Mouse (Mus musculus): ENCODE results near the gene Ensa. TPM values are rescaled to one million over a fixed set of nuclear protein-coding genes. Genes with fewer than 3 reads are reported as not detected.
"Not testable (repeated sequence)": the region's sequence is repeated elsewhere in the genome, so short reads cannot be mapped to it uniquely, and the experiment has no call there.

The Ensa gene
- polyA plus RNA-seq, 1 experiment, result 51.4 TPM

- Histone ChIP-seq H3K27ac (replicated peaks; ENCODE audit: low read depth, low read length) (peak overlapping the region; percentile 85), H3K4me3 (ENCODE audit: insufficient read depth, low read depth, low read length) (no peak overlapping the region), H3K4me1 (ENCODE audit: control insufficient read depth, insufficient read depth, insufficient read length, low read length) (peaks cover 33% of the 10 kb centered on the region)
Observed at GRCm38 (mm10) chr3:95653473-95654034, 28.8 kb downstream of the Ensa start.

GRCm38 (mm10) chr3:95654371-95654770, 29.6 kb downstream of the Ensa start:
- Histone ChIP-seq H3K27ac (replicated peaks; ENCODE audit: low read depth, low read length) (peak overlapping the region; percentile 85), H3K4me1 (ENCODE audit: control insufficient read depth, insufficient read depth, insufficient read length, low read length) (peaks cover 33% of the 10 kb centered on the region)
- H3K4me3 ChIP-seq (ENCODE audit: insufficient read depth, low read depth, low read length), result not testable (repeated sequence)

- peak overlapping the region; percentile 85 for H3K27ac ChIP-seq (replicated peaks; ENCODE audit: low read depth, low read length)
- H3K4me3 ChIP-seq (ENCODE audit: insufficient read depth, low read depth, low read length), result no peak overlapping the region
- H3K4me1 ChIP-seq (ENCODE audit: control insufficient read depth, insufficient read depth, insufficient read length, low read length), result peaks cover 29% of the 10 kb centered on the region
Observed at GRCm38 (mm10) chr3:95655437-95655836, 30.6 kb downstream of the Ensa start.

- H3K27ac ChIP-seq (replicated peaks; ENCODE audit: low read depth, low read length), result peak overlapping the region; percentile 90; the same call in 1 of the 2 replicates
- no peak overlapping the region for H3K4me3 ChIP-seq (ENCODE audit: insufficient read depth, low read depth, low read length)
- H3K4me1 ChIP-seq (ENCODE audit: control insufficient read depth, insufficient read depth, insufficient read length, low read length), result peaks cover 21% of the 10 kb centered on the region
Observed at GRCm38 (mm10) chr3:95657108-95657507, 32.3 kb downstream of the Ensa start.

GRCm38 (mm10) chr3:95657711-95658110, 32.9 kb downstream of the Ensa start:
- Histone ChIP-seq H3K4me1 (ENCODE audit: control insufficient read depth, insufficient read depth, insufficient read length, low read length) (peaks cover 19% of the 10 kb centered on the region), H3K27ac (replicated peaks; ENCODE audit: low read depth, low read length) (peak overlapping the region; percentile 90), H3K4me3 (ENCODE audit: insufficient read depth, low read depth, low read length) (peak overlapping the region; percentile 87; the same call in 1 of the 2 replicates)

- peaks cover 19% of the 10 kb centered on the region for H3K4me1 ChIP-seq (ENCODE audit: control insufficient read depth, insufficient read depth, insufficient read length, low read length)
- H3K4me3 ChIP-seq (ENCODE audit: insufficient read depth, low read depth, low read length), result peak within 1 kb of the TSS; percentile 87
- H3K27ac ChIP-seq (replicated peaks; ENCODE audit: low read depth, low read length), result peak within 1 kb of the TSS; percentile 98
Observed at GRCm38 (mm10) chr3:95658236-95658867, 33.6 kb downstream of the Ensa start, which contains the start of gene Mcl1. Gene Mcl1, plus strand, starts transcription at chr3:95658788.

GRCm38 (mm10) chr3:95658868-95659712, 34.3 kb downstream of the Ensa start:
- peaks cover 23% of the 10 kb centered on the region for H3K4me1 ChIP-seq (ENCODE audit: control insufficient read depth, insufficient read depth, insufficient read length, low read length)
- peak overlapping the region; percentile 98 for H3K27ac ChIP-seq (replicated peaks; ENCODE audit: low read depth, low read length)
- H3K4me3 ChIP-seq (ENCODE audit: insufficient read depth, low read depth, low read length), result peak overlapping the region; percentile 87

- Histone ChIP-seq H3K4me1 (ENCODE audit: control insufficient read depth, insufficient read depth, insufficient read length, low read length) (peaks cover 32% of the 10 kb centered on the region), H3K27ac (replicated peaks; ENCODE audit: low read depth, low read length) (peak overlapping the region; percentile 98), H3K4me3 (ENCODE audit: insufficient read depth, low read depth, low read length) (peak overlapping the region; percentile 87)
Observed at GRCm38 (mm10) chr3:95659948-95660347, 35.2 kb downstream of the Ensa start.

GRCm38 (mm10) chr3:95660788-95661478, 36.1 kb downstream of the Ensa start:
- Histone ChIP-seq H3K4me1 (ENCODE audit: control insufficient read depth, insufficient read depth, insufficient read length, low read length) (peaks cover 28% of the 10 kb centered on the region), H3K27ac (replicated peaks; ENCODE audit: low read depth, low read length) (peak overlapping the region; percentile 98), H3K4me3 (ENCODE audit: insufficient read depth, low read depth, low read length) (peak overlapping the region; percentile 87)

GRCm38 (mm10) chr3:95661945-95662715, 37.3 kb downstream of the Ensa start:
- Histone ChIP-seq H3K4me3 (ENCODE audit: insufficient read depth, low read depth, low read length) (peak overlapping the region; percentile 41), H3K4me1 (ENCODE audit: control insufficient read depth, insufficient read depth, insufficient read length, low read length) (peaks cover 35% of the 10 kb centered on the region), H3K27ac (replicated peaks; ENCODE audit: low read depth, low read length) (peak overlapping the region; percentile 84)

GRCm38 (mm10) chr3:95662724-95663449, 38.1 kb downstream of the Ensa start:
- H3K4me1 ChIP-seq (ENCODE audit: control insufficient read depth, insufficient read depth, insufficient read length, low read length), result peaks cover 42% of the 10 kb centered on the region
- H3K27ac ChIP-seq (replicated peaks; ENCODE audit: low read depth, low read length), result peak overlapping the region; percentile 84
- H3K4me3 ChIP-seq (ENCODE audit: insufficient read depth, low read depth, low read length), result peak overlapping the region; percentile 41

- Histone ChIP-seq H3K27ac (replicated peaks; ENCODE audit: low read depth, low read length) (0 out of 2 replicates have a peak overlapping the region, but pooled peaks have one; percentile 10), H3K4me1 (ENCODE audit: control insufficient read depth, insufficient read depth, insufficient read length, low read length) (peaks cover 46% of the 10 kb centered on the region), H3K4me3 (ENCODE audit: insufficient read depth, low read depth, low read length) (0 out of 2 replicates have a peak overlapping the region, but pooled peaks have one; percentile 5)
Observed at GRCm38 (mm10) chr3:95663486-95663885, 38.7 kb downstream of the Ensa start.

- peak overlapping the region; percentile 16 for H3K27ac ChIP-seq (replicated peaks; ENCODE audit: low read depth, low read length)
- no peak overlapping the region for H3K4me3 ChIP-seq (ENCODE audit: insufficient read depth, low read depth, low read length)
- peaks cover 50% of the 10 kb centered on the region for H3K4me1 ChIP-seq (ENCODE audit: control insufficient read depth, insufficient read depth, insufficient read length, low read length)
Observed at GRCm38 (mm10) chr3:95663969-95664608, 39.3 kb downstream of the Ensa start.

All from brown adipose tissue, adult 24 weeks (tissue).